Mouse (Mus musculus) forebrain, embryonic 14.5 days (tissue): ENCODE measurements at regions not wholly inside any gene's neighbourhood (a gene's known extent, or its start where the extent isn't known, plus 50 kb on each side); places are given as distances from the start of the nearest gene placed in this dataset.

Experiments used
- ATAC-seq: fragments of 200-750 bp; cut with Nextera tagmentation; 2 replicates; pipeline ENCODE4 v1.8.0; 2017; ENCODE audit warnings: mild to moderate bottlenecking, moderate library complexity
- DNase-seq: peaks from one replicate; pipeline ENCODE4 v3.0.0-alpha.2; 2015; ENCODE audit warnings: low spot score
- H3K27ac ChIP-seq: fragments of 300-500 bp; sonication (generic); 2 replicates; pipeline ENCODE4 v1.5.1; 2014; ENCODE audit warnings: low read depth, mild to moderate bottlenecking, control low read depth, low read length, moderate library complexity
- H3K27me3 ChIP-seq: fragments of 300-500 bp; sonication (generic); replicated peaks from 2 replicates; pipeline ENCODE4 v1.6.1; 2014; ENCODE audit warnings: low read length, control low read depth, mixed read lengths; ENCODE audit not compliant: control insufficient read depth, insufficient read depth
- H3K36me3 ChIP-seq: fragments of 300-500 bp; sonication (generic); 2 replicates; pipeline ENCODE4 v1.6.1; 2014; ENCODE audit warnings: low read length, control low read depth; ENCODE audit not compliant: control insufficient read depth, insufficient read depth
- H3K4me1 ChIP-seq: fragments of 300-500 bp; sonication (generic); 2 replicates; pipeline ENCODE4 v1.6.1; 2014; ENCODE audit warnings: antibody characterized with exemption, low read length, control low read depth; ENCODE audit not compliant: control insufficient read depth, insufficient read depth
- H3K4me2 ChIP-seq: fragments of 300-500 bp; sonication (generic); 2 replicates; pipeline ENCODE4 v1.6.1; 2014; ENCODE audit warnings: mild to moderate bottlenecking, control low read depth, low read length
- H3K4me3 ChIP-seq: fragments of 300-500 bp; sonication (generic); 2 replicates; pipeline ENCODE4 v1.5.1; 2014; ENCODE audit warnings: low read depth, low read length, control low read depth
- H3K9ac ChIP-seq: fragments of 300-500 bp; sonication (generic); 2 replicates; pipeline ENCODE4 v1.6.1; 2014; ENCODE audit warnings: mild to moderate bottlenecking, low read length, control low read depth, moderate library complexity
- H3K9me3 ChIP-seq: fragments of 300-500 bp; sonication (generic); replicated peaks from 2 replicates; pipeline ENCODE4 v1.6.1; 2016; ENCODE audit warnings: low read length, control low read depth, mixed read lengths; ENCODE audit not compliant: control insufficient read depth
- WGBS: fragments of 180-500 bp; shearing (Covaris S2); extraction: QIAGEN DNeasy Blood & Tissue Kit; methylation state at CpG from one replicate; pipeline ENCODE4 v1.1.7; 2014; 5-methylcytosine and 5-hydroxymethylcytosine counted together

- no peaks in the 10 kb centered on the region for H3K36me3 ChIP-seq
- DNase-seq, result peak; percentile 54
- no peaks in the 10 kb centered on the region for H3K9me3 ChIP-seq
- H3K27me3 ChIP-seq, result no peaks in the 10 kb centered on the region
- ATAC-seq, result no peak; the same call in 1 of the 2 replicates
- WGBS, result 53% methylated on average over 1 of the region's 1 CpGs
- H3K27ac ChIP-seq, result no peak overlapping the region
- H3K9ac ChIP-seq, result no peak overlapping the region
- no peak overlapping the region for H3K4me2 ChIP-seq
- H3K4me3 ChIP-seq, result no peak overlapping the region
- no peaks in the 10 kb centered on the region for H3K4me1 ChIP-seq
Measured at GRCm38 (mm10) chr3:18731251-18731650, 783.0 kb downstream of the Cypt12 start.

- no peak for ATAC-seq
- Histone ChIP-seq H3K27ac (no peak overlapping the region), H3K36me3 (no peaks in the 10 kb centered on the region), H3K4me2 (no peak overlapping the region), H3K9ac (no peak overlapping the region), H3K9me3 (no peaks in the 10 kb centered on the region), H3K27me3 (no peaks in the 10 kb centered on the region), H3K4me3 (no peak overlapping the region), H3K4me1 (no peaks in the 10 kb centered on the region)
- 61% methylated on average over 2 of the region's 2 CpGs for WGBS
- no peak for DNase-seq
Measured at GRCm38 (mm10) chr3:18731674-18732073, 783.5 kb downstream of the Cypt12 start.

- H3K9ac ChIP-seq, result no peak overlapping the region
- no peaks in the 10 kb centered on the region for H3K27me3 ChIP-seq
- no peak for DNase-seq
- no peaks in the 10 kb centered on the region for H3K4me1 ChIP-seq
- no peaks in the 10 kb centered on the region for H3K36me3 ChIP-seq
- no peak overlapping the region for H3K27ac ChIP-seq
- no peak overlapping the region for H3K4me3 ChIP-seq
- WGBS, result 89% methylated on average over 1 of the region's 1 CpGs
- ATAC-seq, result 0 out of 2 replicates have a peak, but pooled peaks have one; percentile 40
- no peaks in the 10 kb centered on the region for H3K9me3 ChIP-seq
- H3K4me2 ChIP-seq, result no peak overlapping the region
Measured at GRCm38 (mm10) chr3:18733540-18733939, 785.3 kb downstream of the Cypt12 start.

GRCm38 (mm10) chr3:18738946-18739345, 790.7 kb downstream of the Cypt12 start:
- Histone ChIP-seq H3K9ac (no peak overlapping the region), H3K4me2 (no peak overlapping the region), H3K9me3 (no peaks in the 10 kb centered on the region), H3K27me3 (no peaks in the 10 kb centered on the region), H3K4me3 (no peak overlapping the region), H3K27ac (no peak overlapping the region), H3K36me3 (no peaks in the 10 kb centered on the region), H3K4me1 (no peaks in the 10 kb centered on the region)
- DNase-seq (no peak), ATAC-seq (no peak)

- Histone ChIP-seq H3K36me3 (no peaks in the 10 kb centered on the region), H3K4me1 (no peaks in the 10 kb centered on the region), H3K27ac (no peak overlapping the region), H3K9ac (no peak overlapping the region), H3K4me2 (no peak overlapping the region), H3K9me3 (no peaks in the 10 kb centered on the region), H3K27me3 (no peaks in the 10 kb centered on the region), H3K4me3 (no peak overlapping the region)
- DNase-seq, result no peak
- ATAC-seq, result no peak
- 90% methylated on average over 4 of the region's 4 CpGs for WGBS
Measured at GRCm38 (mm10) chr3:18740344-18740743, 792.1 kb downstream of the Cypt12 start.

GRCm38 (mm10) chr3:18743474-18743873, 795.3 kb downstream of the Cypt12 start:
- Histone ChIP-seq H3K27me3 (no peaks in the 10 kb centered on the region), H3K9me3 (no peaks in the 10 kb centered on the region), H3K36me3 (no peaks in the 10 kb centered on the region), H3K4me1 (no peaks in the 10 kb centered on the region), H3K27ac (no peak overlapping the region), H3K4me2 (no peak overlapping the region), H3K4me3 (no peak overlapping the region), H3K9ac (no peak overlapping the region)
- ATAC-seq (peak; percentile 82), DNase-seq (peak; percentile 67)
- WGBS, result 65% methylated on average over 2 of the region's 2 CpGs

- Histone ChIP-seq H3K4me1 (no peaks in the 10 kb centered on the region), H3K27ac (no peak overlapping the region), H3K27me3 (no peaks in the 10 kb centered on the region), H3K9me3 (no peaks in the 10 kb centered on the region), H3K4me3 (no peak overlapping the region), H3K9ac (no peak overlapping the region), H3K36me3 (no peaks in the 10 kb centered on the region), H3K4me2 (no peak overlapping the region)
- 73% methylated on average over 3 of the region's 3 CpGs for WGBS
- DNase-seq (peak; percentile 58), ATAC-seq (0 out of 2 replicates have a peak, but pooled peaks have one; percentile 23)
Measured at GRCm38 (mm10) chr3:18744216-18744615, 796.0 kb downstream of the Cypt12 start.

- DNase-seq (no peak), ATAC-seq (no peak)
- H3K9me3 ChIP-seq, result no peaks in the 10 kb centered on the region
- H3K27me3 ChIP-seq, result no peaks in the 10 kb centered on the region
- H3K27ac ChIP-seq, result no peak overlapping the region
- no peaks in the 10 kb centered on the region for H3K36me3 ChIP-seq
- H3K4me3 ChIP-seq, result no peak overlapping the region
- H3K4me2 ChIP-seq, result no peak overlapping the region
- no peak overlapping the region for H3K9ac ChIP-seq
- H3K4me1 ChIP-seq, result no peaks in the 10 kb centered on the region
Measured at GRCm38 (mm10) chr3:18746206-18746605, 798.0 kb downstream of the Cypt12 start.

GRCm38 (mm10) chr3:18746898-18747297, 798.7 kb downstream of the Cypt12 start:
- 63% methylated on average over 2 of the region's 2 CpGs for WGBS
- Histone ChIP-seq H3K9me3 (no peaks in the 10 kb centered on the region), H3K4me2 (no peak overlapping the region), H3K4me3 (no peak overlapping the region), H3K4me1 (no peaks in the 10 kb centered on the region), H3K27ac (no peak overlapping the region), H3K9ac (no peak overlapping the region), H3K27me3 (no peaks in the 10 kb centered on the region), H3K36me3 (no peaks in the 10 kb centered on the region)
- no peak for DNase-seq
- ATAC-seq, result no peak
